Comparison of ENCODE assay signal across 15 mouse cellular contexts in genomic region chr11:75687343-75687993, GRCm38 (mm10). TPM values are rescaled to one million over a fixed set of nuclear protein-coding genes. Genes with fewer than 3 reads are reported as not detected.
DNase-seq lines count a peak whose midpoint lies in the region; ATAC-seq and TF ChIP-seq lines count a peak whose summit lies in the region.
"Had no signal": no experiment of that assay in that cellular context is flagged by ENCODE, and none has a peak within 500 bp of the region (broad histone marks: within the 10 kb centered on the region; RNA-seq: fewer than 3 reads in every experiment).

No protein-coding gene starts in this region.

- H3K79me2 ChIP-seq in heart, adult 2 months (replicated peaks; ENCODE audit: control insufficient read depth, insufficient read depth, low read length): peaks cover 14% of the 10 kb centered on the region

- ATAC-seq in heart, embryonic 14.5 days (ENCODE audit: insufficient number of reproducible peaks, insufficient read depth, low FRiP score, low read depth): no peak
- ATAC-seq in kidney, embryonic 15.5 days (replicated peaks; ENCODE audit: low FRiP score): no peak
- ATAC-seq: lung, postnatal 0 days had no signal

- TF ChIP-seq CTCF in heart, adult 2 months (IDR thresholded peaks at IDR 0.05): no peak

- H3K4me2 ChIP-seq in heart, embryonic 14.5 days (ENCODE audit: low read length): no peak overlapping the region
- no peak overlapping the region for H3K4me2 ChIP-seq in kidney, embryonic 15.5 days
- H3K4me2 ChIP-seq: hindbrain, embryonic 14.5 days; neural tube, embryonic 15.5 days had no signal

- peak overlapping the region in 1 of 2 experiments; percentile 2; a peak in 1 of 4 replicates for H3K27ac ChIP-seq in heart, embryonic 14.5 days (replicated peaks in 1 of 2; ENCODE audit: control insufficient read depth in 1 of 2, insufficient read depth in 1 of 2, low read depth in 2 of 2, low read length in 2 of 2)
- H3K27ac ChIP-seq in heart, adult 2 months: no peak overlapping the region
- peak overlapping the region; percentile 61 for H3K27ac ChIP-seq in kidney, embryonic 15.5 days
- H3K27ac ChIP-seq in hindbrain, embryonic 10.5 days: no peak overlapping the region
- H3K27ac ChIP-seq: forebrain, embryonic 10.5 days; hindbrain, embryonic 14.5 days; layer of hippocampus, adult 2 months; neural tube, embryonic 15.5 days had no signal

- H3K9me3 ChIP-seq in heart, embryonic 14.5 days (ENCODE audit: control insufficient read depth, low read length): no peaks in the 10 kb centered on the region
- H3K9me3 ChIP-seq in kidney, embryonic 15.5 days (replicated peaks): no peaks in the 10 kb centered on the region
- no peaks in the 10 kb centered on the region for H3K9me3 ChIP-seq in hindbrain, embryonic 10.5 days
- H3K9me3 ChIP-seq: forebrain, embryonic 10.5 days; neural tube, embryonic 15.5 days had no signal

- H3K4me3 ChIP-seq in heart, embryonic 14.5 days (ENCODE audit: control insufficient read depth in 1 of 2, insufficient read depth in 1 of 2, low read depth in 1 of 2, low read length in 2 of 2): no peak overlapping the region
- no peak overlapping the region for H3K4me3 ChIP-seq in heart, adult 2 months
- no peak overlapping the region for H3K4me3 ChIP-seq in kidney, embryonic 15.5 days (replicated peaks)
- H3K4me3 ChIP-seq in hindbrain, embryonic 10.5 days: no peak overlapping the region
- H3K4me3 ChIP-seq: forebrain, embryonic 10.5 days; layer of hippocampus, adult 2 months; neural tube, embryonic 15.5 days had no signal

- H3K36me3 ChIP-seq in heart, embryonic 14.5 days (ENCODE audit: control insufficient read depth, insufficient read depth, low read length): peaks cover 45% of the 10 kb centered on the region
- peaks cover 32% of the 10 kb centered on the region for H3K36me3 ChIP-seq in heart, adult 2 months (ENCODE audit: control insufficient read depth, insufficient read depth, low read length)
- H3K36me3 ChIP-seq in kidney, embryonic 15.5 days: peaks cover 61% of the 10 kb centered on the region
- H3K36me3 ChIP-seq in hindbrain, embryonic 10.5 days: peaks cover 73% of the 10 kb centered on the region

- intact Hi-C loops in heart, adult 2 months (cut with DNase I): no loop called here

- DNase-seq in heart, adult 2 months: no peak
- DNase-seq in 3T3-L1 (ENCODE audit: low read depth, low spot score) (peak; percentile 91), NIH3T3 (ENCODE audit: low read depth) (peak; percentile 85)
- DNase-seq in hindbrain, embryonic 10.5 days (ENCODE audit: low spot score): no peak
- DNase-seq in testis, postnatal 14 days (ENCODE audit: low spot score): no peak
- DNase-seq in lung, postnatal 10 days: no peak
- DNase-seq: midbrain, embryonic 14.5 days; right cerebral cortex, postnatal 25 days had no signal

- 0 out of 2 replicates have a peak overlapping the region, but pooled peaks have one; percentile 4 for H3K9ac ChIP-seq in heart, embryonic 14.5 days (ENCODE audit: low read length)
- no peak overlapping the region for H3K9ac ChIP-seq in heart, adult 2 months (ENCODE audit: low read depth, low read length)
- no peak overlapping the region for H3K9ac ChIP-seq in kidney, embryonic 15.5 days
- H3K9ac ChIP-seq: hindbrain, embryonic 14.5 days; neural tube, embryonic 15.5 days had no signal

- WGBS in heart, embryonic 14.5 days: 6% methylated on average over 1 of the region's 2 CpGs
- 50% methylated on average over 2 of the region's 2 CpGs for WGBS in heart, adult 2 months
- 53% methylated on average over 2 of the region's 2 CpGs for WGBS in kidney, embryonic 15.5 days
- 91% methylated on average over 2 of the region's 2 CpGs for WGBS in hindbrain, embryonic 10.5 days

- no peak for TF ChIP-seq EP300 in heart, adult 2 months (IDR thresholded peaks at IDR 0.05; ENCODE audit: insufficient read depth, low read depth, low read length)

- H3K27me3 ChIP-seq in heart, embryonic 14.5 days (ENCODE audit: control insufficient read depth, insufficient read depth, low read length): no peaks in the 10 kb centered on the region
- no peaks in the 10 kb centered on the region for H3K27me3 ChIP-seq in heart, adult 2 months (ENCODE audit: control insufficient read depth, insufficient read depth, low read length)
- H3K27me3 ChIP-seq in kidney, embryonic 15.5 days: no peaks in the 10 kb centered on the region
- no peaks in the 10 kb centered on the region for H3K27me3 ChIP-seq in hindbrain, embryonic 10.5 days (ENCODE audit: insufficient read depth, poor library complexity, severe bottlenecking)
- H3K27me3 ChIP-seq: neural tube, embryonic 15.5 days had no signal

- TF ChIP-seq POLR2A in heart, adult 2 months (IDR thresholded peaks at IDR 0.05; ENCODE audit: insufficient read depth, low read depth, low read length): no peak

- H3K4me1 ChIP-seq in heart, embryonic 14.5 days (ENCODE audit: control insufficient read depth in 2 of 2, insufficient read depth in 2 of 2, low read length in 2 of 2): 0 out of 4 replicates have a peak, but pooled peaks cover 0 to 5% of the 10 kb centered on the region in 2 experiments
- H3K4me1 ChIP-seq in heart, adult 2 months (ENCODE audit: control insufficient read depth, insufficient read depth, low read length): peaks cover 8% of the 10 kb centered on the region
- peaks cover 8% of the 10 kb centered on the region for H3K4me1 ChIP-seq in kidney, embryonic 15.5 days
- no peaks in the 10 kb centered on the region for H3K4me1 ChIP-seq in hindbrain, embryonic 10.5 days (replicated peaks)
- H3K4me1 ChIP-seq: forebrain, embryonic 10.5 days had no signal

RNA-seq across cellular contexts. Expression of gene Crk, which starts 8.4 kb away (rescaled TPM):
- polyA plus RNA-seq in heart, embryonic 14.5 days (2014; fragmentation: Nextera tagmentation; extraction: Ambion mirVana): 86.0 and 88.2 TPM in 2 replicates
- total RNA-seq in heart, adult 2 months (2021): 10 to 100 TPM; 82.9 to 90.3 TPM
- polyA plus RNA-seq in heart, adult 2 months (2012; rRNA removed): 27.6 and 64.4 TPM in 2 replicates
- polyA plus RNA-seq in kidney, embryonic 15.5 days (2015; fragmentation: Nextera tagmentation; extraction: Ambion mirVana): 119 and 131 TPM in 2 replicates
- 107 and 122 TPM in 2 replicates for polyA plus RNA-seq in hindbrain, embryonic 10.5 days (2016; fragmentation: Nextera tagmentation; extraction: Ambion mirVana)

RNA-seq across cellular contexts. Expression of gene Myo1c, which starts 37.2 kb away (rescaled TPM):
- 47.5 and 49.6 TPM in 2 replicates for polyA plus RNA-seq in heart, embryonic 14.5 days (2014; fragmentation: Nextera tagmentation; extraction: Ambion mirVana)
- 100 to 1,000 TPM in 1 of 2 experiments, 10 to 100 TPM in 1; 96.9 to 105 TPM for total RNA-seq in heart, adult 2 months (2021)
- polyA plus RNA-seq in heart, adult 2 months (2012; rRNA removed): 68.7 and 94.7 TPM in 2 replicates
- polyA plus RNA-seq in kidney, embryonic 15.5 days (2015; fragmentation: Nextera tagmentation; extraction: Ambion mirVana): 59.8 and 67.6 TPM in 2 replicates
- 16.4 and 19.0 TPM in 2 replicates for polyA plus RNA-seq in hindbrain, embryonic 10.5 days (2016; fragmentation: Nextera tagmentation; extraction: Ambion mirVana)

RNA-seq across cellular contexts. Expression of gene Ywhae, which starts 45.2 kb away (rescaled TPM):
- 712 and 732 TPM in 2 replicates for polyA plus RNA-seq in heart, embryonic 14.5 days (2014; fragmentation: Nextera tagmentation; extraction: Ambion mirVana)
- 100 to 1,000 TPM; 503 to 554 TPM for total RNA-seq in heart, adult 2 months (2021)
- 206 and 352 TPM in 2 replicates for polyA plus RNA-seq in heart, adult 2 months (2012; rRNA removed)
- polyA plus RNA-seq in kidney, embryonic 15.5 days (2015; fragmentation: Nextera tagmentation; extraction: Ambion mirVana): 963 and 1,014 TPM in 2 replicates
- 1,323 and 1,330 TPM in 2 replicates for polyA plus RNA-seq in hindbrain, embryonic 10.5 days (2016; fragmentation: Nextera tagmentation; extraction: Ambion mirVana)

RNA-seq across cellular contexts. Expression of gene Inpp5k, which starts 56.7 kb away (rescaled TPM):
- polyA plus RNA-seq in heart, embryonic 14.5 days (2014; fragmentation: Nextera tagmentation; extraction: Ambion mirVana): 29.4 and 30.7 TPM in 2 replicates
- 10 to 100 TPM; 24.5 to 30.2 TPM for total RNA-seq in heart, adult 2 months (2021)
- 42.8 and 59.8 TPM in 2 replicates for polyA plus RNA-seq in heart, adult 2 months (2012; rRNA removed)
- polyA plus RNA-seq in kidney, embryonic 15.5 days (2015; fragmentation: Nextera tagmentation; extraction: Ambion mirVana): 26.6 and 28.7 TPM in 2 replicates
- 20.6 and 24.9 TPM in 2 replicates for polyA plus RNA-seq in hindbrain, embryonic 10.5 days (2016; fragmentation: Nextera tagmentation; extraction: Ambion mirVana)

Comparison
In these comparisons a context has a peak if more than half of its experiments do, and no peak if none do; other contexts are left out.
1. DNase-seq: peak in 3T3-L1 (single experiment) and NIH3T3 (single experiment); none in heart, adult 2 months (0 of 2), hindbrain, embryonic 10.5 days (single experiment), testis, postnatal 14 days (single experiment) and lung, postnatal 10 days (single experiment).